Mouse (Mus musculus): ENCODE results near the gene Igfbp5. TPM values are rescaled to one million over a fixed set of nuclear protein-coding genes. Genes with fewer than 3 reads are reported as not detected.

Gene Igfbp5
- polyA plus RNA-seq, 1 experiment from 2014 or later, result 80.3 TPM

Other genes with a start within 250 kb of the Igfbp5 start
- not detected in 2 replicates for gene Ankar, start 174.3 kb downstream of the Igfbp5 start, polyA plus RNA-seq (2016; fragmentation: Nextera tagmentation; extraction: Ambion mirVana)
- 1,908 and 1,948 TPM in 2 replicates for gene Rpl37a, start 163.6 kb downstream of the Igfbp5 start, polyA plus RNA-seq (2016; fragmentation: Nextera tagmentation; extraction: Ambion mirVana)
- 319 and 323 TPM in 2 replicates for gene Igfbp2, start 50.4 kb downstream of the Igfbp5 start, polyA plus RNA-seq (2016; fragmentation: Nextera tagmentation; extraction: Ambion mirVana)
- not detected in 2 replicates for gene Tnp1, start 141.0 kb upstream of the Igfbp5 start, polyA plus RNA-seq (2016; fragmentation: Nextera tagmentation; extraction: Ambion mirVana)

Data from limb, embryonic 12.5 days (tissue).